Comparison of ENCODE assay signal across 15 mouse cellular contexts in the genomic region with DNA sequence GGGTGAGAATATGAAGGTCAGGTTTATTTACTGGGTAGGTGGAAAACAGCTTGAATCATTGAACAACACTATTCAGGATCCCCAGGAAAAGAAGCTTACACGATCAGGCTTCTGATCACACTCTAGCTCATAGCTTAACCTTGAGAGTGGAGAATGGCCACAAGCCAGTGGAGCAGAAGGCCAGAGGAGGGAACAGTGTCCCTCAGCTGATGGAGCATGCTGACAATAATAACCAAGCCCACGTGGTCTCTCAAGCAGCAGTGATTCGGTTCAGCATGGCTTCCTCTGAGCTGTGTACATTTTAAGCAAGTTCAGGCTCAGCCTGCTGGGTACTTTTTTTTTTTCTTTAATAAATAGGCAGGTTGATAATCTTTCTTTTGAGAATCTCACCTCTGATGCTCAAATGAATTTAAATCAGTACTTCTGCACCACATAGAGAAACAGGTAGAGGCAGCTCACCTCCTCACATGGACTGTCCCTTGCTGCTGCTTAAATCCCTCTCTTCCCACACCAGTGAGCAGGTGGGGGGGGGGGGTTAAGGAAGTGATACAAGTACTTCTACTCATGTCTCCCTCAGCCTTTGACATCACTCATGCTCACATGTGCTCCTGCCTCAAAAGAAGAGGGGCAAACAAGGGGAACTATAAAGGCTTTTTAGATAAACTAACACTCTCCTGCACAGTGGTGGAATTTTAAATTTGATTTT.
A peak's percentile ranks its signal among the peaks of the same experiment; 100 is the strongest.
DNase-seq lines count a peak whose midpoint lies in the region; ATAC-seq lines count a peak whose summit lies in the region.
"Had no signal": no experiment of that assay in that cellular context is flagged by ENCODE, and none has a peak within 500 bp of the region (broad histone marks: within the 10 kb centered on the region; RNA-seq: fewer than 3 reads in every experiment).

No protein-coding gene starts in this region.

- ATAC-seq in kidney, embryonic 14.5 days (ENCODE audit: low FRiP score, low TSS enrichment): peak; percentile 84; the same call in 1 of the 2 replicates
- ATAC-seq: CD4-positive, CD25-positive, alpha-beta regulatory T cell, adult 4 months had no signal

- H3K27ac ChIP-seq in kidney, embryonic 14.5 days (ENCODE audit: low read depth, low read length): no peak overlapping the region
- H3K27ac ChIP-seq: forebrain, embryonic 12.5 days; gastrocnemius, adult 2 months; liver, embryonic 14.5 days; midbrain, embryonic 12.5 days had no signal

- WGBS in kidney, embryonic 14.5 days: 42% methylated on average over 3 of the region's 3 CpGs

- H3K4me1 ChIP-seq in kidney, embryonic 14.5 days (ENCODE audit: control insufficient read depth, insufficient read depth, low read length): no peaks in the 10 kb centered on the region

- H3K4me3 ChIP-seq in kidney, embryonic 14.5 days (ENCODE audit: low read length): no peak overlapping the region
- H3K4me3 ChIP-seq: forebrain, embryonic 12.5 days; gastrocnemius, adult 2 months; midbrain, embryonic 12.5 days had no signal

- no peak for DNase-seq in kidney, postnatal 14 days
- DNase-seq in A20 (ENCODE audit: low read depth, low spot score): peak; percentile 44
- DNase-seq in adrenal gland, postnatal 36 days: peak; percentile 17 to 26
- DNase-seq in cerebellum, postnatal 10 days: peak; percentile 92 to 93
- no peak for DNase-seq in right cerebral cortex, adult 2 months (ENCODE audit: low spot score in 2 of 2)
- no peak for DNase-seq in heart, adult 8-10 months (ENCODE audit: low spot score)
- DNase-seq: gastrocnemius, adult 2 months; lung, postnatal 14 days; right cerebral cortex, postnatal 4 days; thymus, postnatal 14 days had no signal

- H3K9me3 ChIP-seq in kidney, embryonic 14.5 days (ENCODE audit: control insufficient read depth, low read length): no peaks in the 10 kb centered on the region
- H3K9me3 ChIP-seq: forebrain, embryonic 12.5 days; midbrain, embryonic 12.5 days had no signal

- no peak overlapping the region for H3K4me2 ChIP-seq in kidney, embryonic 14.5 days (replicated peaks; ENCODE audit: low read depth, low read length)
- H3K4me2 ChIP-seq: forebrain, embryonic 12.5 days; midbrain, embryonic 12.5 days had no signal

- H3K9ac ChIP-seq in kidney, embryonic 14.5 days (ENCODE audit: low read depth, low read length): no peak overlapping the region
- H3K9ac ChIP-seq: forebrain, embryonic 12.5 days; liver, embryonic 14.5 days; midbrain, embryonic 12.5 days had no signal

- H3K27me3 ChIP-seq in kidney, embryonic 14.5 days (ENCODE audit: control insufficient read depth, insufficient read depth, low read length): no peaks in the 10 kb centered on the region
- H3K27me3 ChIP-seq: forebrain, embryonic 12.5 days; midbrain, embryonic 12.5 days had no signal

- H3K36me3 ChIP-seq in kidney, embryonic 14.5 days (ENCODE audit: control insufficient read depth, insufficient read depth, low read length): no peaks in the 10 kb centered on the region
- H3K36me3 ChIP-seq: forebrain, embryonic 12.5 days; midbrain, embryonic 12.5 days had no signal

Comparison
In these comparisons a context has a peak if more than half of its experiments do, and no peak if none do; other contexts are left out.
1. DNase-seq: peak in A20 (single experiment), adrenal gland, postnatal 36 days (2 of 2) and cerebellum, postnatal 10 days (2 of 2); none in kidney, postnatal 14 days (single experiment), right cerebral cortex, adult 2 months (0 of 2) and heart, adult 8-10 months (single experiment).